Mouse (Mus musculus) forelimb bud, embryonic 11.5 days (tissue): ENCODE measurements at regions not wholly inside any gene's neighbourhood (a gene's known extent, or its start where the extent isn't known, plus 50 kb on each side); places are given as distances from the start of the nearest gene placed in this dataset.

Experiments used
- DNase-seq: peaks from one replicate; pipeline ENCODE4 v3.0.0-alpha.2; 2012; ENCODE audit warnings: low read depth, low spot score

DNA sequence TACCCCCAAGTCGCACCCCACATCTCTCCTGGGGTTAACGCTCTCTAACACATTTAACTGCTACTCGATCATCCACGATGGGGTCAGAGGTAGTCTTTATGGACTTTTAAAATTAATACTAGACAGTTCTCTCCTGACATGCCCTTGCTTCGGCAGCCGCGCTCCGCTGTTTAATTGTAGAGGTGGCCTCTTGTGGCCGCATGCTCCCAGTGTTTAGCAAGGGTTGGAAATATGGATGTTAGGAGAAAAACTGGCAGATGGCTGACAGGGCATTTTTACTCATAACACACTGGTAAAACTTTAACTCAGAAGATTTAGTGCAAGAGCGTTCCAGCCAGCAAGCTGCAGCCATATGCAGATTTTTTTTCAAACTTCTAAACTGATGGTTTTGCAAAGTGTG is 242.7 kb downstream of the Tshz3 start:
- no peak for DNase-seq

DNA sequence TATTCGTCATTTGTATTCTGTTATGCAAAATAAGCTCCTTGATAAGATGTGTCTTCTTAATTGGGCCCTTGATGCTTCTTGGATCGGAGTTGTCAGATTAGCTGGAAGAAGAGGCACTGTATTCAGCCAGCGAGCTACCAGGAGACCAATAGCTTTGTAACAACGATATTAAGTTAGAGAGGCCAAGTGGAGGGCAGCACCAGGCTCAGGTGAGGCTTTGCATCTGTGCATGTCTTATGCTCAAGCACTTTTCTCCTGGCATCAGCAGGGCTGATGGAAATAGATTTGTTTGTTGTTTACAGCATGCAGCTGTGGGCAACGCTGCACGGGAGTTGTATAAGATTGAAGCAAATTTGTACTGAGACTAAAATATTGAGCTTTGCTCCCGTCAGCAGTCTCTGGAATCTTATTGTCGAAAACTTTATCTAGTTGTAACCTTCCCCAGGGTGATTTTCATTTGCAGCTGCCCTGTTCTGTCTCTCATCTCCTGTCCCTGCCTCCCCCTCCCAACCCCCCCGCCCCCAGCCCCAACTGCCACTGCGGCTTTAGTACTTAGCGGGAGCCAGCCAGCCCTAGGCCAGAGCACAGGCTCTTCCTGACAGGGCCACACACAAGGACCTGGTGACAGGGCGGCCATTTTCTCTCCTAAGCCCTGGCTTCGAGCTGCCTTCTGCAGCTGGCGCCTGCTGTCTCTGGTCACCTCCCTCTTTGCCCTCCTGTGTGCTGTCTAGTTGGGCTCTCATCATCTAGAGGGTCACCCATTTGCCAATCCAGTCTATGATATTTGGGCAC is 247.3 kb downstream of the Tshz3 start:
- no peak for DNase-seq

DNA sequence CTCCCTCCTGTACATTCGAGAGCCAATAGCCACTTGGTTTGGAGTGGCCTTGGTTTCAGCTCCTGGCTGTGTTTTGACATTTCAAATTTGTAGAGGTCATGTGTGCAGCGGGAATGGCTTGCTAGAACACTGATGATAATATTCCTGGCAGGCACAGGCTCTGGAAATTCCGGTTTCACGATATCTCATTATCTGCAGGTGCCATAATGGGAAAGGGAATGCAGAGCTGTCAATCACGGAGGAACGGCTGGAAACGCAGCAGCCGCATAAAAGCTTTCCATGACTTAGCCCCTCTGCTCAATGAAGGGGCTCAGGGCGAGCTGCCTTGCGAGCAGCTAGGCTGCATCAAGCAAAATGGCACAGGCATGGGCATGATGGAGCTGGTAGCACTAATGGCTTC is 251.6 kb downstream of the Tshz3 start:
- DNase-seq, result no peak

DNA sequence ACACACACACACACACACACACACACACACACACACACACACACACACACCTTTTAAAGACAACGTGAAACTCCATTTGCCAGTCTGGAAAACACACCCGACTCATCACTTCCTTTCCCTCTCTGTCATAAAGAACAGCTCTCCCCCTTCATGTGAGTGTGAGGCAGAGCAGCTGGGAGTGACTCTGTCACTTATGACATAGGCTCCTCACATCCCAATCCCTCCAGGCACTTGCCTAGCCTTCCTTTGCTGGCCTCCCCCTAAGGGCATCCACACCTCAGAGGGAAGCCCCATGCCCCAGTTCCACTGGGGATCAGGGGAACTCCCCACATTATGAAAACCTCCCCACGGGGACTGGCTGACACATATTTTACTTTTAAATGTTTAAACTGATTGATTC is 257.5 kb downstream of the Tshz3 start:
- DNase-seq, result no peak

GRCm38 (mm10) chr7:36958255-36958654 is 260.3 kb downstream of the Tshz3 start:
- no peak for DNase-seq

GRCm38 (mm10) chr7:36971772-36972171 is 273.9 kb downstream of the Tshz3 start:
- no peak for DNase-seq

DNA sequence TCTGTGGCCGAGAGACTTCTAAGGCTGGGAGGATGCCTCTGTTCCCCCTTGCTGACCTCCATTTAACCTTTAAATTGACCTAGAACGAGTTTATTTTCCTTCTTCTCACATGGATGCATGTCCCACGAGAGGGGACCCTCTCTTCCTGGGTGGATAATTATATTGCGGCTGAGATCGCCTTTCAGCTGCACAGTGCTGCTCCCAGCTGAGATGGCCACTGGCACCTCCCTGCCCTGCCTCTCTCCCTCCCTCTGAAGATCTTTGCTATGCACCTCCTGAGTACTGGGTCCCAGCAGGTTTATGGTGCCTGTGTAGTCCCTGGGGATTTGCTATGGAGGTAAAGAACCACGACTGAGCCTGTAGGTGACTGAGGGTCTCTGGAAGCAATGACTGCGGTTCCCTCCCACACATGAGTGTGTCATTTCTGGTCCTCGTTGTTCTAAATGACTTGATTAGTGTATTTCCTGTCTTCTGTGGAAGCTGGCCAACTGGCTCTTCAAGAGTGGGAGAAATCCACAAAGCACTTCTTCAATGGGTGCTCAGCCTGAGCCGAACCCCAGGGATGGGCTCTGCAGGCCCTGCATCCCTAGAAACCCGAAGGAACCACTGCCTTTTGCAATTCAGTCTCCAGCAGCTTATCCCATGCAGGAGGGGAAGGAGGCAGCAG is 275.9 kb downstream of the Tshz3 start:
- DNase-seq, result no peak

- peak; percentile 43 for DNase-seq
Measured at GRCm38 (mm10) chr7:36974573-36974972, 276.7 kb downstream of the Tshz3 start.

DNA sequence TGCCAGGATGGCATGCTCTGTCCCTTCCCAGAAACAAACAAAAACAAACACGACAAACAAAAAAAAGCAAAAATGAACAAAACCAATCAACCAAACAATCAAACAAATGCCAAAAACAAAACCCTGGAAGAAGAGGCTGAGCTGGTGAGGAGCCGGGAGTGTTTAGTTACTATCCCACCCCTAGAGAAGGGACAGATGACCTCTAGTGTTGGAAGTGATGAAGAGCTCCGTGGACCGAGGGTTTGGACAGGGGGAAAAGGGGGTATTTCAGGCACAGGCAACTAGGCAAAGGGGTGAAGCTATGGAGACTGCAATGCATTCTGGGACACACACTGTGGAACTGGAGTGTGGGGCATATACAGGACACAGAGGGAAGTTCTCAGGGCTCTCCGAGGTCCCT is 277.6 kb downstream of the Tshz3 start:
- peak; percentile 24 for DNase-seq

- peak; percentile 37 for DNase-seq
Measured at GRCm38 (mm10) chr7:36977819-36978218, 279.9 kb downstream of the Tshz3 start.

DNA sequence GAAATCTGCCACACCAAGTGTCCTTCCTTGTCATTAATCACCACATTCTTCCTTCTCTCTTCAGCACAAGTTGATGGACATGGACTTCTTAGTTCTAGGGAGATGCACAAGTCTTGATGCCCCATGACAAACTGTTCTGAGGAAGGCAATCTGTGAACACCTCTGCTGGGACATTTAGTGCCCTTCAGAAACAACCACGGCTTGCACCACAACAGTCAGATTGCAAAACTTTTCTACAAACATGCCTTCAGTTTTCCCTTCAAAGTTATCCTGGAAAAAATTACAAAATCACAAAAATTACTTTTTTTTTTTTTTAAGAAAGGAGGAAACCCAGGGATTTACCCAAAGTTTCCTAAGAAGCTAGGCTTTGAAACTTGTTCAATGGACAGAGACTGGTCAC is 291.5 kb downstream of the Tshz3 start:
- DNase-seq, result no peak

DNA sequence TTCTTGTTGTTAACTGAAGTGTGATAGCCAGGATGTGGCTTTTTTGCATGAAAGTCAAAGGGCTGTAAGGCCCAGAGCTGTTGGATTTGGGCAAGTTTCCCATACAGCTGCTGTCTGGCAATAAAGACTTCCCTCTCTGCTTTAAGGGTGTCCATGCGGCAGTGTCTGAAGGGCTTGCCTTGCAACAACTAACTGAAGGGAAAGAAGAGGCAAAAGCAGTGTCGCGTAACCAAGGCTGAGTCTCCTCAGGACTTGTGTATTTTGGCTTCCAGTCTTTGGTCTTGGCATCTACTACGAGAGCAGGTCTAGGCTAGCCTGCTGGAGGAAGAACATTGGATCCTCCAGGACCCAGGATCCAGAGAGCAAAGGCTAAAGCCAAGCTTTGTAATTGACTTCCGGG is 306.7 kb downstream of the Tshz3 start:
- DNase-seq, result no peak

DNA sequence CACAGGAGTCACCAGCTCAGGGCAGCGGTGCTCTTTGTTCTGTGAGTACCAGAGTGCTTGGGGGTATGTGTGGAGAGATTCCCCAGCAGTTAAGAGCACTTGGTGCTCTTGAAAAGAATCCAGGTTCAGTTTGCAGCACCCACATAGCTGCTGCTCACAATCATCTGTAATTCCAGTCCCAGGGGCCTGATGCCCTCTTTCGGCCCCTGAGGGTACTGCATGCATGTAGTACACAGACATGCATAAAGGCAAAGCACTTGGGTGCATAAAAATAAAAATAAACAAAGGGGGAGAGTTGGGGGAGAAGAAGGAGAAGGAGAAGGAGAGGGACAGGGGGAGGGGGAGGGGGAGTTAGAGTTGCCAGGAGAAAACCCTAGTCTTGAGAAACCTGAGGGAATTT is 307.8 kb downstream of the Tshz3 start:
- no peak for DNase-seq

DNA sequence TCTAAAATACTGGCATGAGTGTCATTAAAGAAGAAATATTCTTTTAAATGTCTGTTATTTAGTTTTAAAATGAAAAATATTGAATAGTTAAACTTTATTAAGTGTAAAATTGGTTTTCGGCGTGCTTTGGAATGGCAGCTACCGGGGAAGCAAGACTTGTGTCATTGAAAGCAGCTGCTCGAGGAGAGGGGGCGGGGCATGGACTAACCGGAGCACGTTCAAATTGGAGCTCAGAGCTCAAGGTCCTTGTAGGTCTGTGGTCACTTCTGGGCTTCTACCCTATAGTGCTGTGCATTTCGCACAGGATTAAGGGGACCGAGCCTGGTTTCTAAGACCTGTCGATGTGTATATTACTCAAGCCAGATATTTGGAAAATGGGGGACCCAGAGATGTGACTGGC is 309.0 kb downstream of the Tshz3 start:
- no peak for DNase-seq

DNA sequence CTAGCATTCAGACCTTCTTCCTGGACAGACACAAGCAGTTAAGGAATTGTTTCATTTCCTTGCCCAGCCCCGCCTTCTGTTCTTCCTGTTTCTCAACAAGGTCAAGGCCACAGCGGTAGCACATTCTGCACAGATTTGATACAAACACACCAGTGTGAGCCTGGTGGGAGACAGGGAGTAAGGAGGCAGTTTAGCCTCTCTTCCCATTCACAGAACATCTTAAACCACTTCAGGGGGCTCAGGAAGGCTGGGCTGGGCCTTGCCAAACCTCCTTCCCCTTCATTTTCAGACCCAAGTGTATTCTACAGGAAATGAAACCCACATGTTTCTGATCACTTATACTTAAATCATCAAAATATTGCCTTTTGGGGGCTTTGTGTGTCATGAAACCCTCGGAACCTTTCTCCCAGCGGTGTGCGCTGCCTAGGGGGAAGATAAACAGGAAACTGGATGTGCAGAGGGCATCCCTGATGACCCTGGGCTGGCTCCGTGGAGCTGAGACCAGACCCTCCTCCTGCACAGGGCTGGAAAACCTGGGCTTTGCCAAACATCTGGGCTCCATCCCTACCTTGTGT is 313.3 kb downstream of the Tshz3 start:
- peak; percentile 68 for DNase-seq

DNA sequence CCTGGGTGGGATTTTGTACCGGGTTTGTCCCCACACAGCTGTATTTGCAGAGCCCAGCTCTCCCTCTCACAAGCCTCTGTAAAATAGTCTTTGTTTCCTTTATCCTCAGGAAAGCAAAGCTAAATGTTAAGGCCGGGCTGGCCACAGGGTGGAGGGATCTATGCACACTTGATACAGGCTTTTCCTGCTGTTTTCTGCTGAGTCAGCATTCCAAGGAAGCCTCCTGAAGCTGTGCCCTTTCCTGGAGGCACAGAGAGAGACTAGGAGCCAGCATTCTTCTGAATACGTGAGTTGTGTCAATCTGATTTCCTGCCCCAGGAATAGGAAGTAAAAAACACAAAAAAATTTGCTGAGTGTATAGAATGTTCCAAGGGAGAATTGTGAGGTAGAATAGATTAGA is 322.2 kb downstream of the Tshz3 start:
- DNase-seq, result peak; percentile 27

DNA sequence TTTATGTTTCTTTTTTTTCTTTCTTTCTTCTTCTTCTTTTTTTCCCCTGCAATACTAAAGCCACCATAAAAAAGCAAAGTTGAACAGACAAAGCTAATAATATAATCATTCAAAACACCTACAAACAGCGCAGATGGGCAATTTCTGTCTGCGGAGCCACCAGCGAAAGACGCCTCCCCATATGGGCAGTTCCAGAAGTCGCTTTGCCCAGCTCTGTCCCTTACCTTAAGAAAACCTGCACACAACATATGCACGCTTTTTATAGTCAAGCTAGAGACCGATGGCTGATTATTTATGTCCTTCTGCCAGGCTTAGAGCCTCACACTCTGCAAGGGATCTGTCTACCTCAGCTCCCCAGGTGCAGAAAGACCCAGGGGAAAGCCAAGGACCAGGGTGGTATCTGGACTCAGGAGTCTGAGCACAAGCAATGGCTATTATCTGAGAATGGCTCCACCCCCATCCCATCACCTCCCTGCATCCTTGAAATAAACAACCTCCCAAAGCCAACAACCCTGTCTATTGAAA is 326.6 kb downstream of the Tshz3 start:
- DNase-seq, result no peak

- DNase-seq, result no peak
Measured at GRCm38 (mm10) chr7:37064582-37065458, 366.9 kb downstream of the Tshz3 start.

GRCm38 (mm10) chr7:37077698-37078097 is 379.8 kb downstream of the Tshz3 start:
- no peak for DNase-seq

DNA sequence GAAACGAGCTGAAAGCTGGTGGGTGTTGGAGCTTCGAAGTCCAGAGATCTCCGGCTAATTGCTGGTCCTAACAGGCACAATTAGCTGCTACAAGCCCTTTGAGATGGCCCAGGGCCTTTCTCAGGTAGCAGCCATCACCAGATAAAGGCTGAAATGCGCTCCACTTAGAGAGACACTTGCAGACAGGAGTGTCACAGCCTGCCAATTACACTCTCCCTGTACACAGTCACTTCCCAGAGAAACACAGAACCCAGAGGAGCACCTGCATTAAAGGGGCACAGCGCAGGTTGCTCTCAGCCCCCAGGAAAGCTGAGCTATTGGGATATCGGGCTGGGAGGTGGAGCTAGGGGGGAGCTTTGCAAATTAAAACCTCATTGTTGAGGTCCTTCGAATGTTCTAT is 380.2 kb downstream of the Tshz3 start:
- DNase-seq, result no peak

DNA sequence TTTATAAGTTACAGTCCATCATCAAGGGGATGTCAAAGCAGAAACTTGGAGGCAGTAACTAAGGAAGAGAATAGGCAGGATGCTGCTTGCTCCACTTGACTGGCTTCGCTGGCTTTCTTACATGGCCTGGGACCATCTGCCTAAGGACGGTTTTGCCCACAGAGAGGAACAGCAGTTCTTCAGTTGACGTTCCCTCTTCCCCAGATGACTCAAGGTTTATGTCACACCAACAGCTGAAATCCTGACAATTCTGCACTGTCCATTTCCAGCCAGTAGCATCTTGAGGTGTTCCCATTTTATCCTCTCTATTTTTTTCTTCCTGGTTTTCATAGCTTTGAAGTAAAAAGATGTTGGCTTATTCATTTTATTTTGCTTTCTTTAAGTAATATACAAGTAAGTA is 391.8 kb downstream of the Tshz3 start:
- DNase-seq, result no peak

GRCm38 (mm10) chr7:37092572-37092971 is 394.7 kb downstream of the Tshz3 start:
- DNase-seq, result no peak
